Mouse (Mus musculus): ENCODE results near the gene Acss1. TPM values are rescaled to one million over a fixed set of nuclear protein-coding genes. Genes with fewer than 3 reads are reported as not detected.

The Acss1 gene
- polyA plus RNA-seq, 1 experiment, result 1.8 TPM

DNA sequence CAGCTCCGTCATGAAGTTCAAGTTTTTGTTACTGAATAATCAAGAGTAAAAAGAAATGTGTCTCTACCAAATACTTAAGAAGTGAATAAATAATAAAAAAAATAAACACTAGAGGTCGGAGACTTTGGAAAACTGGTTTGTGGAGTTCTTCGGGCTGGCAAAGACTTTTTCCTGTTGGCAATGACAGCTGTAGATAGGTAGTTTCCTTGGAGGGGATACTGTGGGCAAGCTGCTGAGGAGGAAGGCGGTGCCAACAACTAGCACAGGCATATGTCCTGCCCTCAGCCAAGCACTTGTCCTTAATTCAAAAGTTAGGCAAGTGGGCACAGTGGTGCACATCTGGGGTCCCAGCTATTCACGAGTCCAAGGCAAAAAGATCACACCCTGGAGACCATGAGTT, 656 bp upstream of the Acss1 start:
- Histone ChIP-seq H3K4me1 (ENCODE audit: control insufficient read depth) (peaks cover 68% of the 10 kb centered on the region), H3K9me3 (ENCODE audit: control insufficient read depth, low read length) (no peaks in the 10 kb centered on the region), H3K4me3 (replicated peaks) (peak overlapping the region; percentile 87), H3K36me3 (ENCODE audit: control insufficient read depth) (peaks cover 7% of the 10 kb centered on the region), H3K27me3 (ENCODE audit: control insufficient read depth) (no peaks in the 10 kb centered on the region)
- TF ChIP-seq TAL1 (IDR thresholded peaks at IDR 0.05; ENCODE audit: low read length), result no peak
- TF ChIP-seq GATA1 (IDR thresholded peaks at IDR 0.05; ENCODE audit: low read length), result no peak

- Histone ChIP-seq H3K27me3 (ENCODE audit: control insufficient read depth) (no peaks in the 10 kb centered on the region), H3K36me3 (ENCODE audit: control insufficient read depth) (peaks cover 19% of the 10 kb centered on the region), H3K4me1 (ENCODE audit: control insufficient read depth) (peaks cover 84% of the 10 kb centered on the region), H3K4me3 (replicated peaks) (peak overlapping the region; percentile 87), H3K9me3 (ENCODE audit: control insufficient read depth, low read length) (no peaks in the 10 kb centered on the region)
- TF ChIP-seq TAL1 (IDR thresholded peaks at IDR 0.05; ENCODE audit: low read length), result no peak; the same call in 2 of the 3 replicates
- no peak for TF ChIP-seq GATA1 (IDR thresholded peaks at IDR 0.05; ENCODE audit: low read length)
Measured at GRCm38 (mm10) chr2:150667065-150667819, 1.1 kb downstream of the Acss1 start.

- peaks cover 87% of the 10 kb centered on the region for H3K4me1 ChIP-seq (ENCODE audit: control insufficient read depth)
- H3K4me3 ChIP-seq (replicated peaks), result peak overlapping the region; percentile 87
- H3K36me3 ChIP-seq (ENCODE audit: control insufficient read depth), result peaks cover 25% of the 10 kb centered on the region
- no peaks in the 10 kb centered on the region for H3K9me3 ChIP-seq (ENCODE audit: control insufficient read depth, low read length)
- no peak for TF ChIP-seq GATA1 (IDR thresholded peaks at IDR 0.05; ENCODE audit: low read length)
- no peak for TF ChIP-seq TAL1 (IDR thresholded peaks at IDR 0.05; ENCODE audit: low read length)
- H3K27me3 ChIP-seq (ENCODE audit: control insufficient read depth), result no peaks in the 10 kb centered on the region
Measured at GRCm38 (mm10) chr2:150666723-150667064, 1.6 kb downstream of the Acss1 start.

DNA sequence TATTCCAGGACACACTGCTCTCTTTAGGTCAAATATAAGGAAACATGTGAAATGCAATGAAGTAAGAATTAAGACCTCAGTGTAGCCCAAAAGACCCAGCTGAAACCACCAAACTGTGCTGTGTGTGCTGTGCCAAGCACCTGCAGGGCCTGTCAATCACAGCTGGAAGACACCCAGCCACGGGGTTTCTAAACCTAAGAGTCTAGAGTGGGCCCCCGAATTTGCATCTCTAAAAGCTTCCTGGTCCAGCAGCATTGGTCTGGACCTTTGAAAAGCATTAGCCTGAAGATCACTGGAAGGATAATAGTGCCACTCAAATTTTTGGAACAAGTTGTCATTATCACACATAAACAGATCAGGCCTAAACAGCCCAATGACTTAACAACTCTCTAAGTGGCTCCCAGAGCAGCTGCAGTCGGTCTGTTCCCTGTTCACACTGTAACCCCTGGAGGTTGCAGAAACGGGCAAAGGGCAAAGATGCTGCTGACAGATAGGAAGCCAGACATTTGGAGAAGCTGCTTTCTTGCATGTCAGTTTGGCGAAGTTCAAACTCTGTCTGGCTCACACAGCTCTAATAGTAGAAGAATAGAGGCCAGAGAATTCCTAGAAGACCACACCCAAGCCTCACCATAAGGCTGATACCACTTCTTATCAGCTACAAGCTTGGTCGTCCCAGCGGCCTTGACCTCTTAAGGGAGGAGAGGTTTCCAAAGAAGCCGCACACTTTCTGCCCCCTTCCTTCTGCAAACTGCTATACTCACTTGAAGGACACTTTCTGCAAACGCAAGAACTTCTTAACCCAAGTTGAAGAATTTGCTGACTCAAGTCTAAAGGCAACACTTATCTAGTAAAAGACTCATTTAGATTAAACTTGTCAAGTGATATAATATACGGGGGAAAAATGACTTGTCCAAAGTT, 2.5 kb downstream of the Acss1 start:
- Histone ChIP-seq H3K4me1 (ENCODE audit: control insufficient read depth) (peaks cover 90% of the 10 kb centered on the region), H3K9me3 (ENCODE audit: control insufficient read depth, low read length) (no peaks in the 10 kb centered on the region), H3K36me3 (ENCODE audit: control insufficient read depth) (peaks cover 34% of the 10 kb centered on the region), H3K4me3 (replicated peaks) (peak overlapping the region; percentile 62), H3K27me3 (ENCODE audit: control insufficient read depth) (no peaks in the 10 kb centered on the region)
- TF ChIP-seq GATA1 (IDR thresholded peaks at IDR 0.05; ENCODE audit: low read length) (peak; percentile 79), TAL1 (IDR thresholded peaks at IDR 0.05; ENCODE audit: low read length) (peak; percentile 60)

GRCm38 (mm10) chr2:150665006-150665405, 3.3 kb downstream of the Acss1 start:
- peak overlapping the region; percentile 62 for H3K4me3 ChIP-seq (replicated peaks)
- no peaks in the 10 kb centered on the region for H3K9me3 ChIP-seq (ENCODE audit: control insufficient read depth, low read length)
- peaks cover 42% of the 10 kb centered on the region for H3K36me3 ChIP-seq (ENCODE audit: control insufficient read depth)
- no peaks in the 10 kb centered on the region for H3K27me3 ChIP-seq (ENCODE audit: control insufficient read depth)
- peaks cover 94% of the 10 kb centered on the region for H3K4me1 ChIP-seq (ENCODE audit: control insufficient read depth)
- TF ChIP-seq TAL1 (IDR thresholded peaks at IDR 0.05; ENCODE audit: low read length), result no peak
- peak; percentile 66 for TF ChIP-seq GATA1 (IDR thresholded peaks at IDR 0.05; ENCODE audit: low read length)

GRCm38 (mm10) chr2:150664152-150664920, 4.0 kb downstream of the Acss1 start:
- Histone ChIP-seq H3K4me1 (ENCODE audit: control insufficient read depth) (peaks cover 94% of the 10 kb centered on the region), H3K4me3 (replicated peaks) (peak overlapping the region; percentile 62), H3K27me3 (ENCODE audit: control insufficient read depth) (no peaks in the 10 kb centered on the region), H3K9me3 (ENCODE audit: control insufficient read depth, low read length) (no peaks in the 10 kb centered on the region), H3K36me3 (ENCODE audit: control insufficient read depth) (peaks cover 49% of the 10 kb centered on the region)
- TF ChIP-seq GATA1 (IDR thresholded peaks at IDR 0.05; ENCODE audit: low read length) (no peak), TAL1 (IDR thresholded peaks at IDR 0.05; ENCODE audit: low read length) (no peak)

GRCm38 (mm10) chr2:150663255-150663654, 5.0 kb downstream of the Acss1 start:
- Histone ChIP-seq H3K9me3 (ENCODE audit: control insufficient read depth, low read length) (peaks cover 2% of the 10 kb centered on the region; the same call in 1 of the 2 replicates), H3K4me3 (replicated peaks) (peak overlapping the region; percentile 21), H3K36me3 (ENCODE audit: control insufficient read depth) (peaks cover 59% of the 10 kb centered on the region), H3K27me3 (ENCODE audit: control insufficient read depth) (no peaks in the 10 kb centered on the region), H3K4me1 (ENCODE audit: control insufficient read depth) (peaks cover 84% of the 10 kb centered on the region)
- TF ChIP-seq GATA1 (IDR thresholded peaks at IDR 0.05; ENCODE audit: low read length) (no peak), TAL1 (IDR thresholded peaks at IDR 0.05; ENCODE audit: low read length) (no peak)

GRCm38 (mm10) chr2:150662007-150662406, 6.3 kb downstream of the Acss1 start:
- Histone ChIP-seq H3K4me3 (replicated peaks) (no peak overlapping the region), H3K9me3 (ENCODE audit: control insufficient read depth, low read length) (peaks cover 8% of the 10 kb centered on the region; the same call in 1 of the 2 replicates), H3K36me3 (ENCODE audit: control insufficient read depth) (peaks cover 72% of the 10 kb centered on the region), H3K4me1 (ENCODE audit: control insufficient read depth) (peaks cover 73% of the 10 kb centered on the region), H3K27me3 (ENCODE audit: control insufficient read depth) (no peaks in the 10 kb centered on the region)
- TF ChIP-seq TAL1 (IDR thresholded peaks at IDR 0.05; ENCODE audit: low read length) (no peak), GATA1 (IDR thresholded peaks at IDR 0.05; ENCODE audit: low read length) (no peak)
